Mouse (Mus musculus): ENCODE measurements around the gene Mecr.
"Not testable (repeated sequence)": the region's sequence is repeated elsewhere in the genome, so short reads cannot be mapped to it uniquely, and the experiment has no call there.

Gene Mecr

GRCm38 (mm10) chr4:131843290-131843743 lies at the start of gene Mecr:
Gene Mecr (plus strand): TSS chr4:131843470.
- peak; percentile 84 for DNase-seq (ENCODE audit: low read depth)

- DNase-seq (ENCODE audit: low read depth) = no peak
These were observed 46.8 kb upstream of the Mecr start for GRCm38 (mm10) chr4:131796312-131797080.

- DNase-seq (ENCODE audit: low read depth) = no peak
These were observed 45.8 kb upstream of the Mecr start for GRCm38 (mm10) chr4:131797483-131797882.

- DNase-seq (ENCODE audit: low read depth) = peak; percentile 25
These were observed 45.4 kb upstream of the Mecr start for GRCm38 (mm10) chr4:131797920-131798319.

- DNase-seq (ENCODE audit: low read depth) = no peak
These were observed 44.3 kb upstream of the Mecr start for GRCm38 (mm10) chr4:131798968-131799367.

- no peak for DNase-seq (ENCODE audit: low read depth)
These were observed 39.4 kb upstream of the Mecr start for GRCm38 (mm10) chr4:131803846-131804245.

GRCm38 (mm10) chr4:131804732-131805131 lies 38.5 kb upstream of the Mecr start:
- DNase-seq (ENCODE audit: low read depth) = not testable (repeated sequence)

- DNase-seq (ENCODE audit: low read depth) = no peak
These were observed 38.0 kb upstream of the Mecr start for GRCm38 (mm10) chr4:131805255-131805654.

GRCm38 (mm10) chr4:131812458-131812857 lies 30.8 kb upstream of the Mecr start:
- DNase-seq (ENCODE audit: low read depth) = no peak

GRCm38 (mm10) chr4:131813798-131814197 lies 29.5 kb upstream of the Mecr start:
- DNase-seq (ENCODE audit: low read depth) = no peak

GRCm38 (mm10) chr4:131814869-131815268 lies 28.4 kb upstream of the Mecr start:
- no peak for DNase-seq (ENCODE audit: low read depth)

GRCm38 (mm10) chr4:131815774-131816173 lies 27.5 kb upstream of the Mecr start:
- no peak for DNase-seq (ENCODE audit: low read depth)

- DNase-seq (ENCODE audit: low read depth) = no peak
These were observed 24.3 kb upstream of the Mecr start for GRCm38 (mm10) chr4:131818926-131819325.

- DNase-seq (ENCODE audit: low read depth) = no peak
These were observed 22.0 kb upstream of the Mecr start for GRCm38 (mm10) chr4:131821161-131821731.

- DNase-seq (ENCODE audit: low read depth) = no peak
These were observed 20.7 kb upstream of the Mecr start for GRCm38 (mm10) chr4:131822583-131822982.

GRCm38 (mm10) chr4:131824939-131825338 lies 18.3 kb upstream of the Mecr start:
- no peak for DNase-seq (ENCODE audit: low read depth)

- DNase-seq (ENCODE audit: low read depth) = no peak
These were observed 17.4 kb upstream of the Mecr start for GRCm38 (mm10) chr4:131825830-131826229.

- DNase-seq (ENCODE audit: low read depth) = no peak
These were observed 16.4 kb upstream of the Mecr start for GRCm38 (mm10) chr4:131826905-131827304.

GRCm38 (mm10) chr4:131829123-131829522 lies 14.1 kb upstream of the Mecr start:
- DNase-seq (ENCODE audit: low read depth) = no peak

- no peak for DNase-seq (ENCODE audit: low read depth)
These were observed 11.7 kb upstream of the Mecr start for GRCm38 (mm10) chr4:131831546-131832045.

GRCm38 (mm10) chr4:131832759-131833407 lies 10.4 kb upstream of the Mecr start:
- no peak for DNase-seq (ENCODE audit: low read depth)

- DNase-seq (ENCODE audit: low read depth) = no peak
These were observed 9.2 kb upstream of the Mecr start for GRCm38 (mm10) chr4:131833971-131834609.

Measured in c-Kit-positive CD71-positive TER-119-negative erythroid progenitor cells, embryonic 14.5 days (primary cell).